Mouse (Mus musculus) layer of hippocampus, postnatal 10 days (tissue): Measurements from ENCODE around the gene Rbbp4. TPM values are rescaled to one million over a fixed set of nuclear protein-coding genes. Genes with fewer than 3 reads are reported as not detected.

Source experiments
- DNase-seq, 2 experiments: peaks; one replicate each; pipeline ENCODE4 v3.0.0; 2021; ENCODE audit warnings: low spot score in 2 of 2
- total RNA-seq, 2 experiments: library from RNA; stranded (reverse); gene quantifications; 2 replicates each; pipeline ENCODE4 v1.2.3; 2021

Rbbp4 gene
- total RNA-seq, 2 experiments from 2014 or later: 124 to 139 TPM

DNA sequence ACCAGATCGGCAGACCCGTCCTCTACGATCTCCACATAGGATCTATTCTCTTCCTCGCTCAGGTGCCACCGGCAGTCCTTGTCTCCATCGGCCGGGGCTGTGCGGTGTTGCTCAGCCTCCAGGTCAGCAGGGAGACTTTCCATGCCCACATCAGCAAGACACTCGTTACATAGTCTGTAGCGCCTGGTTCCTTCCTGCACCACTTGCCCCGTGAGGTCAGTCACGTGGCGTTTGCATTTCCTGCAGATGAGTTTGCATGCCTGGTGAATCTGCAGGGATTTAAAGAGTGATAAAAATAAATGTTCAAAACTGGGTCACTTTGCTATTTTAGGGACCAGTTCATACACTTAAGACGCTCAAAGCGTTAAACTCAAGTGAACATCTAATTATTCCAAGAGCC lies 19.1 kb upstream of the Rbbp4 start:
- no peak for DNase-seq

DNA sequence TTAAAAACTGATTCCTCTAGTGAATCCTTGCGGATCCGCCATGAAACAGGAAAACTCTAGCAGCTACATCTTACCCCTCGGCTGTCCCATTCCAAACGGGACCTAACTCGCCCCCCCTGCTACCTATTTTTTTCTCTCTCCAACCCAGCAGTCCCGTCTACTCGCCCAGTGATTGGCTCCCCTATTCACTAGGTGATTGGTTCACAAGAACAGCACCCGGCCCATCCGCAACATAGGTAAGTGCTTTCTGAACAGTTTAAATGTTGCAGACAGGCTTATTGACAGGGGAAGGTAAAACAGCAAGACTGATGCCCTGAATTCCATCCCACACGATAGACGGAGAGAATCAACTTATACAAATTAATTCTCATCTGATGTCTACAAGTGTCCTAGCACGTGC lies 18.0 kb upstream of the Rbbp4 start:
- DNase-seq: no peak

DNA sequence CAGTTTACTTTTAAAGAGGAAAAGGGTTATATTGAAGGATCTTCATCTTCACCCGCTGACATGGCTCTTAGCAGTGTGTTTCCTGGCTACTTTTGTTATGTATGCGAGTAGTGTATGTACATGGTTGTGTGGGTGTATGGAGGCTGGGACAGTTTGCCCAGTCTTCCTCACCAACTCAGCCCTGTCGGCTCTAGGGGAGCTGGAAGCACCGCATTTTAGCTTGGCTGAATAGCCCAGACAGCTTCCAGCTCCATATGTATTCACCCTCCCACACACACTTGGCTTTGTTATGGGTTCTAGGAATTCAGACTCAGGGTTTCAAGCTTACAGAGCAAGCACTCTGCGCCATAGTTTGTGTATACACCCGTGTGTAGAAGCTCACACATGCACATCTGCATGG lies 15.9 kb upstream of the Rbbp4 start:
- peak; percentile 13 to 31 for DNase-seq

DNA sequence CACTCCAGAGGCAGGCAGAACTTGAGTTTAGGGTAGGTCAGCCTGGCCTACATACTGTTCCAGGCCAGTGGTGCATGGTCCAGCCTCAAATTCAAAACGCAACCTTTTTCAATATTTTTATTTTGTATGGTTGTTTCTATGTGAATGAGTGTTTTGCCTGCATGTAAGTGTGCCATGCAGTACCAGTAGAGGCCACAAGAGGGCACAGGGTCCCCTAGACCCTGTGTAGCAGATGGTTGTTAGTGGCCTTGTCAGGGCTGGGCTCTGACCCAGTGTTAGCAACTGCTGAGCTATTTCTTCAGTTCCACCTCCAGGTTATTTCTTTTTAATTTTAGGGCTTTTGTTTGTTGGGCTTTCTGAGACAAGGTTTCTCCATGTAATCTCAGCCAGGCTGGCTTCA lies 15.5 kb upstream of the Rbbp4 start:
- DNase-seq: peak; percentile 75 to 77

DNA sequence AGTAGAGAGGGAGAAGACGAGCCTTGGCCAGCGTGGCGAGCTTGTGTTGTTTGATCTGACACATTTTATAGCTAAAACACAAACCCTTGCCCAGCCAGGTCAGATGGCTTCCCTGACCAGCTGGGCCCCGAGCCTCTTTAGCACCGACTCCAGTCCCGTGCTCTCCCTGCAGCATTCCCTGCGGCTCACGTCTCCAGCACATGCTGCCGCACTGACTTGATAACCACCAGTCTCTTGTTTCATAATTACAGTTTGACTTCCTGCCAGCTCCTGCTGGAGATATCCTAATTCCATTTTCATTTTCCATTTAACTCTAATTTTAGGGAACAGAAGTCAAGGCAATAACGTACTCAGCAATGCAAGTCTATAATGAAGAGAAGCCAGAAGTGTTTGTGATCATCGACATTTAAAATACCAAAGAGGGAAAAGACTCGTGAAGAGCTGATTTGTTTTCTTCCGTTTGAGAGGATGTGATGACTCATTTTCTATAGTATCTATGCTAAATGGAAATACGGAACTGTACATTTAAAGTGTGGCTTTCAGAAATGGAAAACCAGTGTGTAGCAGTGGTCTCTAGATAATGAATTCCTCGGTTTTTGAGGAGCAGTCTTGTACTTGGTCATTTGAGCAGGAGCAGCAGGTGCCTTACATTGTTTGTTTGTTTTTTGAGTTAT lies 11.4 kb upstream of the Rbbp4 start:
- peak; percentile 12 to 30 for DNase-seq

DNA sequence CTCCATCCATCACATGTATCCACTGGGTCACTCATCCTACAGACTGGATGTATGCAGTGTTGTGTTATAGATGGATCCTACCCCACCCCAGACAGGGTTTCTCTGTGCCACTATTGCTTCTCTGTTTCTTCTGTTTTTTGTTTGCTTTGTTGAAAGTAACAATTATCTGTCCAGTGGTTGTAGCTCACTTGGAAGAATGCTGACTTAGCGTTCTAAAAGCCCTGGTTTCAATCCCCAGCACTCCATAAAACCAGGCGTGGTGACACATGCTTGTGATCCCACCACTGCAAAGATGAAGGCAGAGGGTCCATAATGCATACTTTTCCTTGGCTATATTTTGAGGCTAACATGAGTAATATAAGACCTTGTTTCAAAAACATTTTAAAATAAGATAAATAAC lies 7.5 kb upstream of the Rbbp4 start:
- no peak for DNase-seq

DNA sequence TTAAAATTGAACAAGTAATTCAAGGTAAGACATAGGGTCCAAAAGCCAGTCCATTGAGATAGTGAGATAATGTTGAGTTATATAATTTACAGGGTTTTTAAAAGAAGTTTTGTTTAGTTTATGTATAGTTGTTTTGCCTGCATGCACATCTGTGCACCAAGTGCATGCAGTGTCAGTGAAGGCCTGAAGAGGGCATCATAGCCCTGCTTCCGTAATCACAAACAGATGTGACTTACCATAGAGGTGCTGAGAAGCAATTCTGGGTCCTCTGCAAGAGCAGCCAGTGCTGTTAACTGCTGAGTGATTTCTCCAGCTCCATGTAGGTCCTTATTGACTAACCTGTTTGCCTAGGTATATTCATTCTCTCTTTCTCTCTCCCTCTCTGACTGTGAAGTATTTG lies 6.7 kb upstream of the Rbbp4 start:
- DNase-seq: no peak

DNA sequence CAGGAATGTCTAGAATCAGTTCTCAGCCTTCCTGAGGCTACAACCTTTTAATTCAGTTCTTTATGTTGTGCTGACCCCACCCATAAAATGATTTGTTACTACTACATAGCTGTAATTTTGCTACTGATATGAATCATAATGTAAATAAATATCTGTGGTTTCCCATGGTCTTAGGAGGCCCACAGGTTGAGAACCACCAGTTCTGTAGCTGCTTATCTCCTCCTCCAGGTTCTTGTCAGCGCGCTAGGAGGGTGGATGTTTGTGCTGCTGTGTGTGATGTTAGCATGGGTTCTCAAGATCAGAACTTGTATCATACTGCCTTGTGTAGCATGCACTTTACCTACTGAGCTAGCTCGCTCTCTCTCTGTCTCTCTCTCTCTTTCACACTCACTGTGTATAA lies 4.6 kb upstream of the Rbbp4 start:
- no peak for DNase-seq

DNA sequence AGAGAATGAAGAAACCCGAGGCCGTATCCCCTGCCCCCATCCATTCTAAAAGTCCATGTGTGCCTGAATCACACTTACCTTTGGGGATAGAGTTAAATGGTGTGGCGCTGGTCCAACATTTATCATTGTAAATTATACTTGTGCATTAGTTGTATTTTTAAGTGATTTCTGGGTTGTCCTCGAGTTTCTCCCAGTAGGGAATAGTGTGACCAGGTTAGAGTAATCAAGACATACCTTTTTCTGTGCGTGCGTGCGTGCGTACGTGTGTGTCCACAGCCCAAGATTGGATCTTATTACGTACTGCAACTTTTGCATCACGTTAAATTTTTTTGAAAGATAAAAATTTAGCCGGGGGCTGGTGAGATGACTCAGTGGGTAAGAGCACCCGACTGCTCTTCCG lies 1.1 kb upstream of the Rbbp4 start:
- no peak for DNase-seq

DNA sequence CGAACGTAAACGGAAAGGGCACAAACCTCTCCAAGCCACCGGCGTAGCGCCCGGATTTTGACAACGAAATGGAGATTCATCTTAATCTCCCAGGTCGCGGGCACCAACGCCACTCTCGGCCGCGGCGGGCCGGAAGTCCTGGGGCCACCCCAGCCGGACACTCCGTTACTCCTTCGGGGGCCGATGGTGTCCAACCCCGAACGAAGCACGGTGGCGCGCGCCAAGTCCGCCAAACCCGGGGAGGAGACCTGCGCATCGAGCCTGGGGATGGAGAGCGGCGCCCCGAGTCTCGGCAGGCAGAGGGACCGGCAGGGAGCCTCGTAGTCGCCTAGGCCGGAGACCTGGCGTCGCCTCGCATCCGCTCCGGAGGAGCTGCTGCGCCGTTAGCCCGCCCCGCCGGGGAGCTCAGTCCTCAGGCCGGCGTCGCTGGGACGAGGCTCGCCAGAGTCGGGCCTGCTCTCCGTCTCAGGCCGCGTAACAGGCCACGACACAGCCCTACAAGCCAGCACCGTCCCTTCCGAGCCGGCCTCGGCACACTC lies 424 bp downstream of the Rbbp4 start:
- DNase-seq: no peak

DNA sequence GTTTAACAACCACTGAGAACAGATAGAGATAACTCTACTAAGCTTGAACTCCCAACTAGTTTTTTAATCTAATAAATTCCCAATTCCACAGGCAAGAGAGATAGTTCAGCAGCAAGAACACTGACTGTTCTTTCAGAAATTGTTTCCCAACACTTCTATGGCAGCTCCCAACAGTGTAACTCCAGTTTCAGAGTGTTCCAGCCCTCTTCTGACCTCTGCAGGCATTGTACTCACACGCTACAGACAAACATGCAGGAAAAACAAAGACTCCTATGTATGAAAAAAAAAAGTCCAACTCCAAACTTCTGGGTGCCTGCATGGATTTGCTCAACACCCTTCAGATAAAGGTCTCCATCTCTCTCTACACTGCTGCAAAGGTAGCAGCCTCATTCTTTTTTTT lies 2.3 kb downstream of the Rbbp4 start:
- no peak for DNase-seq

DNA sequence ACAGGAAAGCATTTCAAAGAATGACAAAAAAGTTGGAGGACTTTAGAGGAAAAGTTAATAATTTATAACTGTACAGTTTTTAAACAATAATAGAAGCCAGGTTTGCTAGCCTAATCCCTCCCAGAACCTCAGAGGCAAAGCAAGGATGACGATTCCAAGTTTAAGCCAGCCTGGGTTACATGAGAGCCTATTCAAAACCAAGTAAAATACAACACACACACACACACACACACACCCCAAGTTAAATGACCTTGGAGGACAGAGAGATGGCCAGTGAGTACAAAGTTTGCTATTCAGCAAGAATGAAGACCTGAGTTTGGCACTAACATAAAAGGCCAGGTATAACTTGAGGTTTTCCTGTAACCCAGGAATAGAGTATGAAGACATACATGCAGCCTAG lies 9.0 kb downstream of the Rbbp4 start:
- no peak for DNase-seq

DNA sequence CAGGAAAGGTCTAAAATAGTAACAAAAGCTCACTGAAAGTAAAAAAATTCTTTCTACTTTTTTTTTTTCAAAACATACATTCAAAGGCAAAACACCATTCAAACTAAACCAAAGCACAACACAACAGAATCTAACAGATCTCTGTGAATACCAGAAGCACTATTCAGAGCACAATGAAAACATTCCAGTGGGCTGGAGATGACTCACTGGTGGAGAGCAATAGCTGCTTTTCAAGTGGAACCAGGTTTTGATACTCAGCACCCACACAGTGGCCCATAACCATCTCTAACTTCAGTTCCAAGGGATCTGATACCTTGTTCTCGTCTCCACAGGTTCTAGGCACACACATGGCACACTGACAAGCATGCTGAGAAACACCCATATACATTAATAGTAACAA lies 10.4 kb downstream of the Rbbp4 start:
- DNase-seq: no peak

DNA sequence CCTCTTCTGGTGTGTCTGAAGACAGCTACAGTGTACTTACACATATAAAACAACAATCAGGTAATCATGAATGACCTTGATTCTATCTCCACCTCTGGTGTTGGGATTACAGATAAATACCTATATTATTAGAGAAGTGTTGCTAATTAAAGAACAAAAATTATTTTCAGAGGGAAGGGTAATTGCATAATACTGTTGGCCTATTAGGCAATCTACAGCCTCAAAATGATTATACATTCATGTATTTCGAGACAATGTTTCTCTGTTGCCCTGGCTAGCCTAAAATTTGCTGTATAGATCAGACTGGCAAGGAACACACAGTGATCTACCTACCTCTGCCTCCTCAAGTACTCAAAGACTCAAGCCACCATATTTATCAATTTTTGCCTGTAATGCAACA lies 11.7 kb downstream of the Rbbp4 start:
- DNase-seq: no peak

DNA sequence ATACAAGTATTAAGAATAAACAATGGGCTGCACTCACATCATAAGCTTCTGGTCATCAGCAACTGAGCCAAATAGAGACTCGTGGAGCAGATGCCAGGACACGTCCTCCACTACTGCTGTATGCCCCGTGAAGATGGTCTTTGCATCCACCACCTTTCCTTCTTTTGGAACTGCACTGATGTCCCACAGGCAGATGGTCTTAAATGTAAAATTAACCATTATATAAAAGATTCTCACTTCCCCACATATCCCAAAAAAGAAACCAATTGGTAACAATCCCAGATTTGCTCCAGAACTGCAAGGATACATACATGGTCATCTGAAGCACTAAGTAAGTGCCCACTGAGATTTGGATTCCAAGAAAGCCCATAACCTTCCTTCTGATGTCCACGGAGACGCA lies 13.1 kb downstream of the Rbbp4 start:
- DNase-seq: no peak

DNA sequence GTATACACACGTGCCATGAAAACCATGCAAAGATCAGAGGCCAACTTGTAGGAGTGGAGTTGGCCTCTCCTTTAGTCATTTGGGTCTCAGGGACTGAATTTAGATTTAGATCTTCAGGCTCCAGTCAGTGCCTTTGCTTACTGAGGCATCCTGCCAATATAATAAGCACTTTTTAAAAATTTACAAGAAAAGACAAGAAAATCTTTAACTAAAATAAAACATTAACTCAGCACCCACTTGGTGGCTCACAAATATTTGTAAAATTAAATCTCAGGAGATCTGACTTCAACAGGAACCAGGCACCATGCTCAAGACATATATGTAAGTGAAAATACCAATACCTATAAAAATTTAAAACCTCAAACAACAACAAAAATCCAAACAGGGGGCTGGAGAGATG lies 14.3 kb downstream of the Rbbp4 start:
- no peak for DNase-seq

DNA sequence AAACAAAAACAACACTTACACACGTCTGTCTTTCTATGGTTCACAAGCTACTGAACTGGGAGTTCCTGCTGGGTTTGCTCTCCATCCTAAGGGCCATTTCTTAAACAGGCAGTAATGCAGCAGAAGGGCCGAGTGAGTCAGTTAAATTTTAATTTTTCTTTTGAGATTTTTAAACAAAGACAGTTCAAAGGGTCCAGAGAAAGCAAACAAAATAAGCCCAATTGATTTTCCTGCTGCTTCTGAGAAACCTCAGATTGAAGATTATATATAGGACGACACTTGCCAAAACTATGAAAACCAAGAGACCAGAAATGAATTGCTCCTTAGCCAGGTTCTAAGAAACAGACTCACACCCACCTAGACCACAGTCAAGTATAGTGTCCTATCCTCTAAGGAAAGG lies 21.3 kb downstream of the Rbbp4 start:
- DNase-seq: no peak

DNA sequence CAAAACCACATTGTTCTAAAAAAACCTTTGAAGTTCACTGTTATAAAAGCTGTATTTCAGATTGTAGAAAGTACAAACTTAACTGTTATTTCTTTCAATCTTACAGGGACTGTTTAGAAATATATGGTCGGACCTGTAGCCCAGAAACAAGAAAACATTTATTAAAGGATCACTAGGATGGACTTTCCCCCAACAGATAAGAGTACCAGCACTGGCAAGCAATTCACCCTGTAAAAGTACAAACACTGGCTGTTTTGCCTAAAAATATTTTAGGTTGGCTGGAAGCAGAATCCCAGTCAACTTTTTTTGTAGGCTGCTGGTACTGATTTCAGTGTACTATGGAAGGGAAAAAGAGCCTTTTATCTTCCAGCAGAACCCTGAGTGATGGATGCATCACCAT lies 27.2 kb downstream of the Rbbp4 start:
- DNase-seq: no peak

DNA sequence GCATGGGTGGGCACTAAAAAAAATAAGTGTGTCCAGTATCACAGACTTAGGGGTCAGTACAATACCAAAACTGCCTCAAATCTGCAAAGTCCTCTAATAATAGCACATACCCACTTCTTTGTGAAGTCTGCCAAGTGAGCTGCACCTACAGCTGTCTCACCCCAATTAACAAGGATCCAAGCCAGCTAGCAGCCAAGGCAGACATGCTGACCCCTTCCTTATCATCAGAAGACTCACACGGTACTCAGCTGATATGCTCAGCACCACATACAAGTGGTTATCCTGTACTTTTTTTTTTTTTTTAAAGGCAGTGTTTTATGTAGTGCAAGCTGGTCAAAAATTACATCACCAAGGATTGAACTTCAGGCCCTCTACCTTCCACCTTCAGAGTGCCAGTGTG lies 30.9 kb downstream of the Rbbp4 start:
- DNase-seq: no peak

DNA sequence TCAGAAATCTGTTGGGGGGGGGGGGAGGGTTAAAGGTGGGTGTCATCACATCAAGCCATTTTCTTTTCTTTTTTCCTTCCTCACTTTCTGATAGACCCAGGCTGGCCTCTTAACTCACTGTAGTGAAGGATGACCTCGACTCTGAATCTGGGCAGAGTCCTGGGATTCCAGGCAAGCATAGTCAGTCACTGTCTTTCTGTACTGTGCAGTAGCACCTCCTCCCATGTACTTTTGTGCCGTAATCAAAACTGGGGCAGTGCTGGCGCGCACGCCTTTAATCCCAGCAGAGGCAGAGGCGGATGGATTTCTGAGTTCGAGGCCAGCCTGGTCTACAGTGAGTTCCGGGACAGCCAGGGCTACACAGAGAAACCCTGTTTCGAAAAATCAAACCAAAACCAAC lies 31.4 kb downstream of the Rbbp4 start:
- no peak for DNase-seq

DNA sequence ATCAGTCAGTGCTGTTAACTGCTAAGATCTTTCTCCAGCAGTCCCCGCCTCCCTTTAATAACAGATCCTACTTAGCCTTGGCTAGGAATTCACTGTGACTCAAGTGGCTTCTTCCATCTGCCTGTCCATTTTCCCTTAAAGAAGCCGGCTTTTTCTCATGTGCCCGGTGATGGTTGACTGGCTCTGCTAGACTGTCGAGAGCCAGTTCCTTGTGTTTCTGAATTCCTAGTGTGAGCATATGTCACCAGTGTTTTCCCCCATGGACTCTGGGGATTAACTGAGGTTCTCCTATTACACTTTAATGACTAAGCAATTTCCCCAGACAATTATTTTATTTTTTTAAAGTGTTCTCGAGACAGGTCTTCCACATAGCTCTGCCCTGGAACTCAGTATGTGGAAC lies 31.8 kb downstream of the Rbbp4 start:
- DNase-seq: no peak

DNA sequence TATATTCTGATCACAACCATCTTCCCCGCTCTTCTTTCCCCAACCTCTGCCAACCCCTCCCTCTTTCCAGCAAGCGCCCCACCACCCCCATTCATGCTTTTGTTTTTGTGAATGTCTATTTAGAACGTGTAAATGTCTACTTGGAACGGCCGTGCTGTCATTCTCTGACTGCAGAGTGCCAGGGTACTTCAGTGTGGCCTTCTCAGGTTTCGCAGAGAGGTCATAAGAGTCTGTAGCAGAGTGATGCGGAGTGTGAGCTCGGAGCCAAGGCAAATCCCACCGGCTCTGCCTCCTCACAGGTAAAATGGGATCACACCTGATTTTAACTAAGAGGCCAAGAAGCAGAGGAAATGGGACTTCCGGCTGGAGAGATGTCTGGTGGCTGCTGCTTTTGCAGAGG lies 36.0 kb downstream of the Rbbp4 start:
- DNase-seq: no peak

DNA sequence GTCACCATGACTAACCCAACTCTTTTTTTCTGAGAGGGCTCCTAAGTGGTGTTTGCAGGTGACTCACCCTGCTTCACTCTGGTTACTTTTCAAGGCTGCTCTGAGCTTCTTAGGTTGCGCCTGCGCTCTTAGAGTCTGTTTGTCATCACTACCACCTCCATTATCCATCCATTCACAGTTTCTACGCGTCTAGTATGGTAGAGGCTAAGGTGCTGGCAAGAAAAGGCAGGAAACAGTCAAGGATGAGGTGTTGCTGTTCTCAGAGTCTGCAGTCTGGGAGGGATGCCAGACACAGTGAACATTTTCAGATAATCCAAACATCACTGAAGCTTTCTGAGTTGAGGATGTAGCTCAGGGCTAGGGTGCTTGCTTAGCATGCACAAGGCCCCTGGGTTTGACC lies 37.4 kb downstream of the Rbbp4 start:
- no peak for DNase-seq

DNA sequence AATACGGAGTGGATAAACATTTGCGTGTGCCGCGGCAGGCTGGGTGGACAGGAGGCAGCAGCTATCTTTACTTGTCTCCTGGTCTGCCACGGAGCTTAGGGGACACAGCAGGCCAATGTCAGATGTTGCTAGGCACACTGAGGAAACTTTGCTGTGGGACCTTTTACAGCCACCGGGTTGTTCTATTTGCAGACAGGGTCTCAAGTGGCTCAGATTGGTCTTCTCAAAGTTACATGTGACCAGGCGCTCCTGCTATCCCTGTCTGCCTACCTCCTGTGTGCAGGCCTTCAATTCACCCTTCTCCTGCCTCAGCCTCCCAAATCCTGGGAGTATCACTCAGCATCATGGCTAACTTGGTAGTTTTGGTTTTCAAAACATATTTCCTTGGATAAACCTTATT lies 39.1 kb downstream of the Rbbp4 start:
- no peak for DNase-seq
